Mouse (Mus musculus) stomach, postnatal 0 days (tissue): Measurements from ENCODE around the gene Dmd.

ENCODE experiments used
- CTCF ChIP-seq: IDR thresholded peaks from 2 replicates; pipeline ENCODE4 v1.5.1; 2016; ENCODE audit warnings: antibody characterized with exemption, low read depth, mild to moderate bottlenecking, moderate library complexity
- EP300 ChIP-seq: optimal IDR thresholded peaks from 2 replicates; pipeline ENCODE3; 2016; ENCODE audit warnings: antibody characterized with exemption

DNA sequence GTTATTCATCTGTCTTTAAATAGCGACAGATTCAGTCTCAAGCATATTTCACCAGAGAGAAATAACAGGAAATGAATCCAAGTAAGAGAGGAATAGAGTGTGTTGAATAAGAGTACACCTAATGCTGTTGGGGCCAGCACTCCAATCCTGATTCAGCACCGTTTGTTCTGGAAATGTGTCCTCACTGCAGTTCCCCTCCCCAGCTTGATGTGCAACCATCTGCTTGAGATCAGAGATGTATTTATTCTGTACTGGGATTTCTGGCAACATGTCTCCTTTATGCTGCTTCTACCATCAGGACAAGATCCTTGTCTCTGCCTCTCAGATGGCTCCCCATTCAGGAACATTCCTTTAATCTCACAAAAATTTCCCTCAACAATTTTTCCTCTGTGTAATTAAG lies 271.9 kb downstream of the Dmd start:
- TF ChIP-seq CTCF (no peak), EP300 (no peak)
